Mouse (Mus musculus) MN1 (cell line): Measurements from ENCODE around the gene Fam69a.
"Not testable (repeated sequence)": the region's sequence is repeated elsewhere in the genome, so short reads cannot be mapped to it uniquely, and the experiment has no call there.

ENCODE experiments used
- DNase-seq: peaks from one replicate; pipeline ENCODE4 v3.0.0-alpha.2; 2016; ENCODE audit warnings: low spot score

Gene Fam69a

GRCm38 (mm10) chr5:107946475-107946874, 40.4 kb downstream of the Fam69a start:
- no peak for DNase-seq

- DNase-seq, result no peak
These were observed 43.4 kb downstream of the Fam69a start for GRCm38 (mm10) chr5:107943526-107943925.

GRCm38 (mm10) chr5:107942941-107943340, 43.9 kb downstream of the Fam69a start:
- no peak for DNase-seq

- no peak for DNase-seq
These were observed 45.7 kb downstream of the Fam69a start for GRCm38 (mm10) chr5:107941222-107941621.

- DNase-seq, result no peak
These were observed 47.2 kb downstream of the Fam69a start for GRCm38 (mm10) chr5:107939701-107940100.

GRCm38 (mm10) chr5:107938886-107939285, 48.0 kb downstream of the Fam69a start:
- no peak for DNase-seq

- DNase-seq, result not testable (repeated sequence)
These were observed 48.4 kb downstream of the Fam69a start for GRCm38 (mm10) chr5:107938483-107938882.

- DNase-seq, result no peak
These were observed 50.1 kb downstream of the Fam69a start for GRCm38 (mm10) chr5:107936625-107937389.

GRCm38 (mm10) chr5:107934770-107935543, 51.9 kb downstream of the Fam69a start:
- no peak for DNase-seq

- DNase-seq, result no peak
These were observed 53.5 kb downstream of the Fam69a start for GRCm38 (mm10) chr5:107933202-107933974.

- DNase-seq, result no peak
These were observed 54.3 kb downstream of the Fam69a start for GRCm38 (mm10) chr5:107932556-107932955.

GRCm38 (mm10) chr5:107926550-107927249, 60.2 kb downstream of the Fam69a start:
- DNase-seq, result no peak

GRCm38 (mm10) chr5:107924564-107924963, 62.3 kb downstream of the Fam69a start:
- no peak for DNase-seq

GRCm38 (mm10) chr5:107922836-107923235, 64.0 kb downstream of the Fam69a start:
- no peak for DNase-seq

GRCm38 (mm10) chr5:107921400-107922252, 65.3 kb downstream of the Fam69a start:
- peak; percentile 75 for DNase-seq

- DNase-seq, result no peak
These were observed 71.6 kb downstream of the Fam69a start for GRCm38 (mm10) chr5:107915280-107915679.

GRCm38 (mm10) chr5:107911012-107911411, 75.9 kb downstream of the Fam69a start:
- DNase-seq, result no peak

- no peak for DNase-seq
These were observed 76.7 kb downstream of the Fam69a start for GRCm38 (mm10) chr5:107910084-107910616.

GRCm38 (mm10) chr5:107909668-107910067, 77.2 kb downstream of the Fam69a start:
- no peak for DNase-seq

- DNase-seq, result no peak
These were observed 78.3 kb downstream of the Fam69a start for GRCm38 (mm10) chr5:107908514-107909110.
